In the genomic region with DNA sequence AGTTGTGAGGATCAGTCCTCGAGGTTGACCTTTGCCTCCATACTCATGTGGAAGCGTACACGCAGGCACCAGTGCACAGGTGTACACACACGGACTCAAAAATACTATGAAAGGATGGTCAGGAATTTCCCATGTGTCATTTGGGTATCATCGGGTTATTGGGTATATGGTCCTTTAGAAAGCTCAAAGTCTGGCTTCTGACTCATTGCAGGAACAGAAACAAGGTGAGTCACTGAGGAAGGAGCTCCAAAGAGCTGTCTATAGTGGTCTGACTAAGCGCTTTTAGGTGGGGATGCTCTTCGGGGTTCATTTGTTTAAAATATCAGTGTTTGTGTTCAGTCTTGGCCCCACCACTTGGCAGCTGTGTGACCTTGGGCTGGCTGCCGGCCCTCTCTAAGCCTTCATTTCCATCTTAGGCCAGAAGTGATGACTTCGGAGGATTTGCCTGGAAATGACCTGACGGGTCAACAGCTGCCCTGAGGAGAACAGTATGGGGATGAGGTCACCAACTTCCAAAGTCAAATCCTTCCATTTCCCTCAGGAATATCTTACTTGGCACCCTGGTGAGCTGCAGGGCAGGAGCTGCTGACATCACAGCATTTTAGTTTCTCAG, we compare ENCODE assay signal across 15 mouse cellular contexts.
"Had no signal": no experiment of that assay in that cellular context is flagged by ENCODE, and none has a peak within 500 bp of the region (broad histone marks: within the 10 kb centered on the region; RNA-seq: fewer than 3 reads in every experiment).

No protein-coding gene starts in this region.

- DNase-seq: kidney, postnatal 14 days; layer of hippocampus, postnatal 36 days; left cerebral cortex, postnatal 4 days; lung, adult 2 months; lung, postnatal 36 days; right cerebral cortex, adult 18-20 months; spleen, adult 18-20 months; thymus, adult 2 months; thymus, postnatal 25 days had no signal

- H3K27ac ChIP-seq: kidney, embryonic 15.5 days; limb, embryonic 13.5 days; liver, embryonic 15.5 days; midbrain, embryonic 13.5 days; neural tube, embryonic 15.5 days had no signal

- ATAC-seq: lung, postnatal 0 days; midbrain, embryonic 13.5 days had no signal

- H3K36me3 ChIP-seq: kidney, embryonic 15.5 days; limb, embryonic 13.5 days; liver, embryonic 15.5 days; midbrain, embryonic 13.5 days; neural tube, embryonic 15.5 days had no signal

- H3K4me1 ChIP-seq: kidney, embryonic 15.5 days; limb, embryonic 13.5 days; liver, embryonic 15.5 days; midbrain, embryonic 13.5 days; neural tube, embryonic 15.5 days had no signal

- H3K4me3 ChIP-seq: kidney, embryonic 15.5 days; limb, embryonic 13.5 days; liver, embryonic 15.5 days; midbrain, embryonic 13.5 days; neural tube, embryonic 15.5 days had no signal

- H3K27me3 ChIP-seq: kidney, embryonic 15.5 days; limb, embryonic 13.5 days; liver, embryonic 15.5 days; midbrain, embryonic 13.5 days; neural tube, embryonic 15.5 days had no signal
